Mouse (Mus musculus) gastrocnemius, postnatal 14 days (tissue): ENCODE results near the gene Ivd. TPM values are rescaled to one million over a fixed set of nuclear protein-coding genes. Genes with fewer than 3 reads are reported as not detected.

ENCODE experiments used
- DNase-seq: peaks from one replicate; pipeline ENCODE4 v3.0.0; 2021; ENCODE audit warnings: mixed read lengths
- intact Hi-C: fragments of 180-260 bp; cut with DNase I; formaldehyde crosslinking; loops from one replicate; pipeline ENCODE4 v1.15.1; 2025; ENCODE audit warnings: low total_unique reads
- total RNA-seq, 2 experiments: library from RNA; stranded (reverse); gene quantifications; 2 replicates each; pipeline ENCODE4 v1.2.3; 2021

The Ivd gene
- total RNA-seq, 2 experiments from 2014 or later, result 68.8 to 85.3 TPM

GRCm38 (mm10) chr2:118875316-118875715, 13.6 kb downstream of the Ivd start:
- no peak for DNase-seq
- intact Hi-C loops, result no loop called here

- no peak for DNase-seq
- intact Hi-C loops, result no loop called here
These were observed 14.7 kb downstream of the Ivd start for GRCm38 (mm10) chr2:118876453-118876852.

GRCm38 (mm10) chr2:118881019-118881418, 19.3 kb downstream of the Ivd start:
- no peak for DNase-seq
- intact Hi-C loops, result loop anchor here (5.0 kb wide), 3 partner anchors 99 to 244 kb away; no protein-coding TSS in a partner anchor

GRCm38 (mm10) chr2:118881956-118882355, 20.2 kb downstream of the Ivd start:
- DNase-seq, result no peak
- intact Hi-C loops, result loop anchor here (5.0 kb wide), 3 partner anchors 100 to 245 kb away; no protein-coding TSS in a partner anchor

GRCm38 (mm10) chr2:118882840-118883679, 21.3 kb downstream of the Ivd start:
- peak; percentile 81 for DNase-seq
- intact Hi-C loops, result loop anchor here (5.0 kb wide), 3 partner anchors 101 to 246 kb away; no protein-coding TSS in a partner anchor

GRCm38 (mm10) chr2:118887440-118887839, 25.7 kb downstream of the Ivd start:
- intact Hi-C loops, result no loop called here
- no peak for DNase-seq

GRCm38 (mm10) chr2:118887845-118888548, 26.2 kb downstream of the Ivd start:
- intact Hi-C loops, result no loop called here

GRCm38 (mm10) chr2:118891173-118891572, 29.4 kb downstream of the Ivd start:
- no peak for DNase-seq
- intact Hi-C loops, result no loop called here

More at GRCm38 (mm10) chr2:118887845-118888548, 26.2 kb downstream of the Ivd start:
- peak; percentile 33 for DNase-seq

- DNase-seq, result no peak
- intact Hi-C loops, result no loop called here
These were observed 34.5 kb downstream of the Ivd start for GRCm38 (mm10) chr2:118895990-118896913.

- DNase-seq, result no peak
- intact Hi-C loops, result no loop called here
These were observed 35.1 kb downstream of the Ivd start for GRCm38 (mm10) chr2:118896914-118897291.

- intact Hi-C loops, result no loop called here
These were observed 35.6 kb downstream of the Ivd start for GRCm38 (mm10) chr2:118897392-118897791.

GRCm38 (mm10) chr2:118897808-118898207, 36.1 kb downstream of the Ivd start:
- intact Hi-C loops, result no loop called here
- no peak for DNase-seq

More at GRCm38 (mm10) chr2:118897392-118897791, 35.6 kb downstream of the Ivd start:
- DNase-seq, result no peak

GRCm38 (mm10) chr2:118898771-118899170, 37.0 kb downstream of the Ivd start:
- intact Hi-C loops, result no loop called here
- no peak for DNase-seq

- intact Hi-C loops, result no loop called here
- DNase-seq, result no peak
These were observed 37.6 kb downstream of the Ivd start for GRCm38 (mm10) chr2:118899306-118899705.

GRCm38 (mm10) chr2:118899981-118900825, 38.4 kb downstream of the Ivd start, which contains the start of gene Bahd1:
Gene Bahd1 (plus strand): TSS chr2:118900377.
- DNase-seq, result no peak
- intact Hi-C loops, result loop anchor here (5.0 kb wide), 1 partner anchor 72 kb away; no protein-coding TSS in a partner anchor

- intact Hi-C loops, result loop anchor here (5.0 kb wide), 1 partner anchor 72 kb away; no protein-coding TSS in a partner anchor
- DNase-seq, result no peak
These were observed 39.0 kb downstream of the Ivd start for GRCm38 (mm10) chr2:118900826-118901140.

GRCm38 (mm10) chr2:118901175-118902031, 39.6 kb downstream of the Ivd start:
- peak; percentile 98 for DNase-seq
- intact Hi-C loops, result loop anchor here (5.0 kb wide), 1 partner anchor 71 kb away; no protein-coding TSS in a partner anchor
